Mouse (Mus musculus) mesoderm, embryonic 11.5 days (tissue): ENCODE measurements at regions not wholly inside any gene's neighbourhood (a gene's known extent, or its start where the extent isn't known, plus 50 kb on each side); places are given as distances from the start of the nearest gene placed in this dataset.

Experiments
- DNase-seq: peaks from one replicate; pipeline ENCODE4 v3.0.0-alpha.2; 2012; ENCODE audit warnings: low read depth, low spot score

- no peak for DNase-seq
Observed at GRCm38 (mm10) chr10:111419375-111420194, 53.4 kb upstream of the Nap1l1 start.

- DNase-seq, result no peak
Observed at GRCm38 (mm10) chr10:111420195-111420838, 52.7 kb upstream of the Nap1l1 start.

- DNase-seq, result peak; percentile 24
Observed at GRCm38 (mm10) chr10:111422057-111422456, 51.0 kb upstream of the Nap1l1 start.

- no peak for DNase-seq
Observed at GRCm38 (mm10) chr10:111422649-111423048, 50.4 kb upstream of the Nap1l1 start.
